Mouse (Mus musculus): ENCODE measurements around the gene Rft1.
A peak's percentile ranks its signal among the peaks of the same experiment; 100 is the strongest.

Rft1 gene

GRCm38 (mm10) chr14:30629839-30630238 lies 24.3 kb upstream of the Rft1 start:
- DNase-seq (ENCODE audit: low read depth in 1 of 2, low spot score in 2 of 2), result no peak

GRCm38 (mm10) chr14:30630811-30631576 lies 23.2 kb upstream of the Rft1 start:
- DNase-seq (ENCODE audit: low read depth in 1 of 2, low spot score in 2 of 2), result no peak

GRCm38 (mm10) chr14:30631834-30632233 lies 22.3 kb upstream of the Rft1 start:
- no peak for DNase-seq (ENCODE audit: low read depth in 1 of 2, low spot score in 2 of 2)

- no peak for DNase-seq (ENCODE audit: low read depth in 1 of 2, low spot score in 2 of 2)
Observed at GRCm38 (mm10) chr14:30633708-30634107, 20.5 kb upstream of the Rft1 start.

GRCm38 (mm10) chr14:30634418-30634817 lies 19.7 kb upstream of the Rft1 start:
- no peak for DNase-seq (ENCODE audit: low read depth in 1 of 2, low spot score in 2 of 2)

GRCm38 (mm10) chr14:30635219-30635910 lies 18.8 kb upstream of the Rft1 start:
- DNase-seq (ENCODE audit: low read depth in 1 of 2, low spot score in 2 of 2), result peak in 1 of 2 experiments; percentile 51

- no peak for DNase-seq (ENCODE audit: low read depth in 1 of 2, low spot score in 2 of 2)
Observed at GRCm38 (mm10) chr14:30636499-30636898, 17.7 kb upstream of the Rft1 start.

GRCm38 (mm10) chr14:30637087-30637486 lies 17.1 kb upstream of the Rft1 start:
- DNase-seq (ENCODE audit: low read depth in 1 of 2, low spot score in 2 of 2), result no peak

- DNase-seq (ENCODE audit: low read depth in 1 of 2, low spot score in 2 of 2), result no peak
Observed at GRCm38 (mm10) chr14:30638009-30638408, 16.2 kb upstream of the Rft1 start.

- DNase-seq (ENCODE audit: low read depth in 1 of 2, low spot score in 2 of 2), result no peak
Observed at GRCm38 (mm10) chr14:30638686-30639085, 15.5 kb upstream of the Rft1 start.

GRCm38 (mm10) chr14:30641748-30642147 lies 12.4 kb upstream of the Rft1 start:
- DNase-seq (ENCODE audit: low read depth in 1 of 2, low spot score in 2 of 2), result no peak

GRCm38 (mm10) chr14:30644026-30644425 lies 10.1 kb upstream of the Rft1 start:
- no peak for DNase-seq (ENCODE audit: low read depth in 1 of 2, low spot score in 2 of 2)

GRCm38 (mm10) chr14:30645066-30645465 lies 9.1 kb upstream of the Rft1 start:
- DNase-seq (ENCODE audit: low read depth in 1 of 2, low spot score in 2 of 2), result no peak

GRCm38 (mm10) chr14:30646486-30646885 lies 7.7 kb upstream of the Rft1 start:
- no peak for DNase-seq (ENCODE audit: low read depth in 1 of 2, low spot score in 2 of 2)

GRCm38 (mm10) chr14:30648478-30648877 lies 5.7 kb upstream of the Rft1 start:
- DNase-seq (ENCODE audit: low read depth in 1 of 2, low spot score in 2 of 2), result no peak

- no peak for DNase-seq (ENCODE audit: low read depth in 1 of 2, low spot score in 2 of 2)
Observed at GRCm38 (mm10) chr14:30649745-30650144, 4.4 kb upstream of the Rft1 start.

GRCm38 (mm10) chr14:30650969-30651368 lies 3.2 kb upstream of the Rft1 start:
- DNase-seq (ENCODE audit: low read depth in 1 of 2, low spot score in 2 of 2), result peak in 1 of 2 experiments; percentile 52

GRCm38 (mm10) chr14:30654691-30655228 lies 600 bp downstream of the Rft1 start:
- DNase-seq (ENCODE audit: low read depth in 1 of 2, low spot score in 2 of 2), result no peak

GRCm38 (mm10) chr14:30655531-30655930 lies 1.4 kb downstream of the Rft1 start:
- no peak for DNase-seq (ENCODE audit: low read depth in 1 of 2, low spot score in 2 of 2)

- DNase-seq (ENCODE audit: low read depth in 1 of 2, low spot score in 2 of 2), result no peak
Observed at GRCm38 (mm10) chr14:30666061-30666460, 11.9 kb downstream of the Rft1 start.

GRCm38 (mm10) chr14:30666604-30667003 lies 12.4 kb downstream of the Rft1 start:
- no peak for DNase-seq (ENCODE audit: low read depth in 1 of 2, low spot score in 2 of 2)

GRCm38 (mm10) chr14:30670161-30670560 lies 16.0 kb downstream of the Rft1 start:
- no peak for DNase-seq (ENCODE audit: low read depth in 1 of 2, low spot score in 2 of 2)
